Mouse (Mus musculus): ENCODE measurements at regions not wholly inside any gene's neighbourhood (a gene's known extent, or its start where the extent isn't known, plus 50 kb on each side); places are given as distances from the start of the nearest gene placed in this dataset.

DNA sequence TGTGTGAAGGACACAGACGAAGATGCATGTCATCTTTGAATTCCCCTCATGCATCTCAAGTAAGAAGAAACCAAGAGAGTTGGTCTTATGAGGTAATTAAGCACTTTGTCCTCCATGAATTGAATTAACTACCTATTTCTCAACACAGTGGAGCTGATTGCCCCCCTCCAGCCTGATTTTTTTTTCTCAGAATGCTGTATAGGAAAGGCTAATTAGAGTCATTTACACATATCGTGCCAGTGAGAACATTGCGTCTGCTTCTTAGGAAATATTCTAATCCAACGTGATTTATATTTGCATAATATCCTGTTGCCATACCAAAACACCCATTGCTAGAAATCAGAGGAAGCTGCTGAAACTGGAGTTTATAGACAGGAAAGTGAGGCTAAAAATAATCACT lies 414.8 kb downstream of the Adam3 start:
- Histone ChIP-seq H3K36me3 (ENCODE audit: control insufficient read depth, insufficient read depth, low read length) (no peaks in the 10 kb centered on the region), H3K4me3 (ENCODE audit: control insufficient read depth, insufficient read depth, low read length) (no peak overlapping the region), H3K27ac (ENCODE audit: control insufficient read depth, insufficient read depth, low read length) (no peak overlapping the region), H3K27me3 (ENCODE audit: control insufficient read depth, insufficient read depth, low read length) (no peaks in the 10 kb centered on the region), H3K4me1 (replicated peaks; ENCODE audit: control insufficient read depth, insufficient read depth, low read length) (no peaks in the 10 kb centered on the region)
- no peak for DNase-seq
- 16% methylated on average over 4 of the region's 4 CpGs for WGBS
- no peak for TF ChIP-seq POLR2A (IDR thresholded peaks at IDR 0.05; ENCODE audit: control insufficient read depth, extremely low read depth, insufficient read depth, low read length, poor library complexity)
- no peak for TF ChIP-seq CTCF (IDR thresholded peaks at IDR 0.05; ENCODE audit: borderline replicate concordance, control insufficient read depth, extremely low read depth, insufficient read depth, low read length, poor library complexity)

DNA sequence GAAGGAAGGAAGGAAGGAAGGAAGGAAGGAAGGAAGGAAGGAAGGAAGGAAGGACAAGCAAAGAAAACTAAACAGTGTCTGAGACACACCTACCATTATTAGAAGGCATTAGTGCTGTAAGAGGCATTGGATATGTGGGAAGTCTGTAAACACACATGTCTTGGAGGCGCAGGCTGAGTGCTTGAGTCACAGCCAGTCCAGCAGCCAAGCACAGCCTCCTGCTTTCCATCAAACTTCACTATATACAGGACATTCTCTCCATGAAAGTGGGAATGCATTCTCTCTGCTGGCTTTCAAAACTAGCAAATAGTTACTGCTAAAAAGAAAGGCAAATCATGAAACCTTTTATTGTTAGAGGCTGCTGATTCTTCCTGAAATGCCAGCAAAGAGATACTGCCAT lies 431.1 kb downstream of the Adam3 start:
- WGBS, result 93% methylated on average over 1 of the region's 1 CpGs
- Histone ChIP-seq H3K27me3 (ENCODE audit: control insufficient read depth, insufficient read depth, low read length) (no peaks in the 10 kb centered on the region), H3K4me3 (ENCODE audit: control insufficient read depth, insufficient read depth, low read length) (no peak overlapping the region), H3K4me1 (replicated peaks; ENCODE audit: control insufficient read depth, insufficient read depth, low read length) (no peaks in the 10 kb centered on the region), H3K36me3 (ENCODE audit: control insufficient read depth, insufficient read depth, low read length) (no peaks in the 10 kb centered on the region), H3K27ac (ENCODE audit: control insufficient read depth, insufficient read depth, low read length) (no peak overlapping the region)
- DNase-seq, result no peak
- TF ChIP-seq CTCF (IDR thresholded peaks at IDR 0.05; ENCODE audit: borderline replicate concordance, control insufficient read depth, extremely low read depth, insufficient read depth, low read length, poor library complexity) (no peak), POLR2A (IDR thresholded peaks at IDR 0.05; ENCODE audit: control insufficient read depth, extremely low read depth, insufficient read depth, low read length, poor library complexity) (no peak)

DNA sequence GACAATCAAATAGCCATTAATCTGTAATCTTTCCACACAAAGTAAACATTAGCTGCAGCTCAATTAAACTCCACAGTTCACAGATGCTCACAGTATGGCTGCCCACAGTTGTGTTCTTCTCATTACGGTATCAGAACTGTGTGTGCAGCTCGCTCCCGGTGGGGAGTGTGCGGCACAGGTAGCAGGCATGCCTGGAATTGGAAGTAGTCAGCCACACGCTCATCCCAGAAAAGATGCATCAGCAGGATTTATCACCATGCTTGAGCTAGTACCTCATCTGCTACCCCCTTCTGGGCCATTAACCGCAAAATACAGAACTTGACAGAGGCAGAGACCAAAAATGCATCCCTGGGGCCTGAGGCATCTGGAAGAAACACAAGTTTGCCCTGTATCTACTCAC lies 437.8 kb downstream of the Adam3 start:
- Histone ChIP-seq H3K27ac (ENCODE audit: control insufficient read depth, insufficient read depth, low read length) (no peak overlapping the region), H3K4me3 (ENCODE audit: control insufficient read depth, insufficient read depth, low read length) (no peak overlapping the region), H3K4me1 (replicated peaks; ENCODE audit: control insufficient read depth, insufficient read depth, low read length) (no peaks in the 10 kb centered on the region), H3K36me3 (ENCODE audit: control insufficient read depth, insufficient read depth, low read length) (no peaks in the 10 kb centered on the region), H3K27me3 (ENCODE audit: control insufficient read depth, insufficient read depth, low read length) (no peaks in the 10 kb centered on the region)
- WGBS, result 95% methylated on average over 6 of the region's 6 CpGs
- TF ChIP-seq POLR2A (IDR thresholded peaks at IDR 0.05; ENCODE audit: control insufficient read depth, extremely low read depth, insufficient read depth, low read length, poor library complexity) (no peak), CTCF (IDR thresholded peaks at IDR 0.05; ENCODE audit: borderline replicate concordance, control insufficient read depth, extremely low read depth, insufficient read depth, low read length, poor library complexity) (no peak)
- DNase-seq, result no peak

DNA sequence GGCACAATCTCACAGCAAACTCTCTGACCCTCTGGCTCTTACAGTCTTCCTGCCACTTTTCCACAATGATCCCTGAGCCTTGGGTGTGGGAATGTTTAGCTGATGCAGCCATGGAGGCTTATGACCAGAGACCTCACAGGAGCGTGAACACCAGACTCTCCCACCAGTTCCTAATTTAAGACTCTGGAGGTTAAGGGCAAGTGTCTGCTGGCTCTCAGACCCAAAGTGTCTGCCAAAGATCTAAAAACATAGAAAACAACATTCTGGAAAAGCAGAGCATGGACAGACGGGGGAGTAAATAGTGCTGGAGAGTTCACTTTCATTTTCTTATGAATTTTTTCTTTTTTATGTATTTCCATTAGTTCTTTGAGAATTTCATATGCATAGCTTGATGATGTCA lies 440.7 kb downstream of the Adam3 start:
- no peaks in the 10 kb centered on the region for H3K36me3 ChIP-seq (ENCODE audit: control insufficient read depth, insufficient read depth, low read length)
- H3K4me3 ChIP-seq (ENCODE audit: control insufficient read depth, insufficient read depth, low read length), result no peak overlapping the region
- no peak overlapping the region for H3K27ac ChIP-seq (ENCODE audit: control insufficient read depth, insufficient read depth, low read length)
- no peaks in the 10 kb centered on the region for H3K4me1 ChIP-seq (replicated peaks; ENCODE audit: control insufficient read depth, insufficient read depth, low read length)
- DNase-seq, result no peak
- no peaks in the 10 kb centered on the region for H3K27me3 ChIP-seq (ENCODE audit: control insufficient read depth, insufficient read depth, low read length)
- TF ChIP-seq POLR2A (IDR thresholded peaks at IDR 0.05; ENCODE audit: control insufficient read depth, extremely low read depth, insufficient read depth, low read length, poor library complexity) (no peak), CTCF (IDR thresholded peaks at IDR 0.05; ENCODE audit: borderline replicate concordance, control insufficient read depth, extremely low read depth, insufficient read depth, low read length, poor library complexity) (no peak)
- 93% methylated on average over 2 of the region's 2 CpGs for WGBS

DNA sequence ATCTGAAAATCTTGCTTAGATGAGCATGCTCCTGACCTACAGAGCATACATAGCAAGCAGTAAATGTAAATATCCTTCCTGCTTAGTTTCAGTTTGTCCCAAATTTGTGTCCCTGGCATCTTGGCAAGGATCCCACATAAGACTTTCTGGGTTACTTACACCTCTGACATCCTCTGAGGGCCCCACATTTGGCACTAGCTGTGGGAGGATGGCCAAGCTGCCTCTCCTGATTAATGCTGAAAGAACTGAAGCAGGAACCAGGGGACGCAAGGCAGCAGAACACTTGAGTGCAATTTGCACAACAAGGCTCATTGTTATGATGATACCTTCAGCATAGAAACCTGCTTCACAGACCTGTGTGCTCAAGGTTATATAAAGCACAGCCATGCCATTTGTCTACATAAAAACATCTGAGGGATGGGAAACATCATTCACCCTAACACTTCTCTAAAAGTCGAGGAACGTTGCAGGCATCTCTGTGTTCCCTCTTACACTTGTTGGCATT lies 441.7 kb downstream of the Adam3 start:
- Histone ChIP-seq H3K27me3 (ENCODE audit: control insufficient read depth, insufficient read depth, low read length) (no peaks in the 10 kb centered on the region), H3K27ac (ENCODE audit: control insufficient read depth, insufficient read depth, low read length) (no peak overlapping the region), H3K36me3 (ENCODE audit: control insufficient read depth, insufficient read depth, low read length) (no peaks in the 10 kb centered on the region), H3K4me3 (ENCODE audit: control insufficient read depth, insufficient read depth, low read length) (no peak overlapping the region), H3K4me1 (replicated peaks; ENCODE audit: control insufficient read depth, insufficient read depth, low read length) (no peaks in the 10 kb centered on the region)
- WGBS, result 85% methylated on average over 3 of the region's 3 CpGs
- TF ChIP-seq POLR2A (IDR thresholded peaks at IDR 0.05; ENCODE audit: control insufficient read depth, extremely low read depth, insufficient read depth, low read length, poor library complexity) (no peak), CTCF (IDR thresholded peaks at IDR 0.05; ENCODE audit: borderline replicate concordance, control insufficient read depth, extremely low read depth, insufficient read depth, low read length, poor library complexity) (no peak)
- DNase-seq, result no peak

DNA sequence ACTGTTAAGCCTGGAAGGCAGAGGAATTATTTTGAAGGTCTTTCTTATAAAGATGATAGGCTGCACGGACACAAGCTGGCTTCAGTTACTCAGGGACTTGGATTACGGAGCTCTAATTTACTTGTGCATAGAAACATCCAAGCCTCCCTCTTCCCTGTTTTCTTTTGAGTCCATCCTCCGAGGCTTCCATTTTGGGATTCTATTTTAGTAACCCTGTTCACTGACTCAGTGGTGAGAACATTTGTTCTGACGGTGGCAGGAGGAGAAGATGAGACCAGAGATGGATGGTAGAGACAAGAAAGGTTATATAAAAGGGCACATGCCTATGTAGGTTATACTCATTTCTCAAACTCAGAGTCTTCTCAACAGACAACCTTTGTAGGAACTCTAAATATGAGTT lies 445.4 kb downstream of the Adam3 start:
- Histone ChIP-seq H3K4me3 (ENCODE audit: control insufficient read depth, insufficient read depth, low read length) (no peak overlapping the region), H3K27me3 (ENCODE audit: control insufficient read depth, insufficient read depth, low read length) (no peaks in the 10 kb centered on the region), H3K36me3 (ENCODE audit: control insufficient read depth, insufficient read depth, low read length) (no peaks in the 10 kb centered on the region), H3K4me1 (replicated peaks; ENCODE audit: control insufficient read depth, insufficient read depth, low read length) (no peaks in the 10 kb centered on the region), H3K27ac (ENCODE audit: control insufficient read depth, insufficient read depth, low read length) (no peak overlapping the region)
- TF ChIP-seq POLR2A (IDR thresholded peaks at IDR 0.05; ENCODE audit: control insufficient read depth, extremely low read depth, insufficient read depth, low read length, poor library complexity) (no peak), CTCF (IDR thresholded peaks at IDR 0.05; ENCODE audit: borderline replicate concordance, control insufficient read depth, extremely low read depth, insufficient read depth, low read length, poor library complexity) (no peak)
- 93% methylated on average over 4 of the region's 4 CpGs for WGBS
- DNase-seq, result no peak

DNA sequence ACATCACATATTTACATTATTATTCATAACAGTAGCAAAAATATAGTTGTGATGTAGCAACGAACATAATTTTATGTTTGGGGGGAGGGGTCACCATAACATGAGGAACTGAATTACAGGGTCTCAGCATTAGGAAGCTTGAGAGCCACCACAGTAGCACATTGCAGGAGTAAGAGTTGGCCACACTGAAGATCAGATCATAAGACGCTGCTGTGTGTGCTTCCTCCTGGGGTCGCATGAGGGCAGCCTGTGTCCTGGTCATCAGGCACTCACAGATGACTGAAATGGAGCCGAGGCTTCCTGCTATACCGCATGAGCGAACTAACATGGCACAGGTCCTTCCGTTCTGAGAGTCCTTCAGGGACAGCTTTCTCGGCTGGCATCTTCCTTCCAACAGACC lies 447.3 kb downstream of the Adam3 start:
- DNase-seq, result no peak
- H3K36me3 ChIP-seq (ENCODE audit: control insufficient read depth, insufficient read depth, low read length), result no peaks in the 10 kb centered on the region
- no peak overlapping the region for H3K4me3 ChIP-seq (ENCODE audit: control insufficient read depth, insufficient read depth, low read length)
- H3K4me1 ChIP-seq (replicated peaks; ENCODE audit: control insufficient read depth, insufficient read depth, low read length), result no peaks in the 10 kb centered on the region
- H3K27ac ChIP-seq (ENCODE audit: control insufficient read depth, insufficient read depth, low read length), result no peak overlapping the region
- H3K27me3 ChIP-seq (ENCODE audit: control insufficient read depth, insufficient read depth, low read length), result no peaks in the 10 kb centered on the region
- TF ChIP-seq CTCF (IDR thresholded peaks at IDR 0.05; ENCODE audit: borderline replicate concordance, control insufficient read depth, extremely low read depth, insufficient read depth, low read length, poor library complexity) (no peak), POLR2A (IDR thresholded peaks at IDR 0.05; ENCODE audit: control insufficient read depth, extremely low read depth, insufficient read depth, low read length, poor library complexity) (no peak)
- WGBS, result 76% methylated on average over 8 of the region's 8 CpGs
